Mouse (Mus musculus) spleen, adult 2 months (tissue): ENCODE measurements around the gene Brms1. TPM values are rescaled to one million over a fixed set of nuclear protein-coding genes. Genes with fewer than 3 reads are reported as not detected.

Source experiments
- DNase-seq, 2 experiments: peaks; one replicate each; pipeline versions ENCODE4 v3.0.0 to v3.0.0-alpha.2; 2012 to 2021; ENCODE audit warnings: low spot score in 2 of 2, low read depth in 1 of 2
- H3K27ac ChIP-seq: fragments of 200-500 bp; 2 replicates; pipeline ENCODE4 v1.5.1; 2012; ENCODE audit warnings: low read length, inconsistent platforms; ENCODE audit not compliant: insufficient read depth
- H3K27me3 ChIP-seq: fragments of 200-500 bp; 2 replicates; pipeline ENCODE4 v1.6.1; 2012; ENCODE audit warnings: mild to moderate bottlenecking, moderate library complexity, low read length, inconsistent platforms; ENCODE audit not compliant: control insufficient read depth, insufficient read depth
- H3K36me3 ChIP-seq: fragments of 200-500 bp; 2 replicates; pipeline ENCODE4 v1.6.1; 2012; ENCODE audit warnings: mild to moderate bottlenecking, low read length, inconsistent platforms; ENCODE audit not compliant: control insufficient read depth, insufficient read depth
- H3K4me1 ChIP-seq: fragments of 200-500 bp; 2 replicates; pipeline ENCODE4 v1.6.1; 2011; ENCODE audit warnings: inconsistent platforms; ENCODE audit not compliant: control insufficient read depth, insufficient read depth, insufficient read length
- H3K4me3 ChIP-seq: fragments of 200-500 bp; 2 replicates; pipeline ENCODE4 v1.5.1; 2011; ENCODE audit warnings: mild to moderate bottlenecking, inconsistent platforms; ENCODE audit not compliant: insufficient read depth, insufficient read length; ENCODE audit errors: extremely low read depth
- CTCF ChIP-seq: fragments of 200-500 bp; IDR thresholded peaks from 2 replicates; pipeline ENCODE4 v1.5.1; 2011; ENCODE audit warnings: mild to moderate bottlenecking, inconsistent platforms; ENCODE audit not compliant: insufficient read depth, insufficient read length, insufficient replicate concordance; ENCODE audit errors: extremely low read depth
- POLR2A ChIP-seq: fragments of 200-500 bp; IDR thresholded peaks from 2 replicates; pipeline ENCODE4 v1.6.1; 2011; ENCODE audit warnings: low read depth, low read length, inconsistent platforms
- WGBS: fragments of 180-500 bp; shearing (Covaris S2); methylation state at CpG from one replicate; pipeline ENCODE4 v1.1.7; 2018; 5-methylcytosine and 5-hydroxymethylcytosine counted together
- polyA plus RNA-seq: library from polyadenylated mRNA; depleted of rRNA; stranded (reverse); fragments of >200 nt; gene quantifications from 2 replicates; pipeline ENCODE4 v1.2.3, GENCODE M21; 2012

Brms1 gene
- polyA plus RNA-seq, 1 experiment: 35.8 TPM

- 82% methylated on average over 2 of the region's 2 CpGs for WGBS
- no peaks in the 10 kb centered on the region for H3K36me3 ChIP-seq
- H3K27me3 ChIP-seq: no peaks in the 10 kb centered on the region
- TF ChIP-seq CTCF: no peak
- no peak for TF ChIP-seq POLR2A
- H3K4me1 ChIP-seq: peaks cover 6% of the 10 kb centered on the region; the same call in 1 of the 2 replicates
- DNase-seq: no peak
- H3K4me3 ChIP-seq: no peak overlapping the region
- H3K27ac ChIP-seq: no peak overlapping the region
These were observed 19.7 kb upstream of the Brms1 start for GRCm38 (mm10) chr19:5021416-5021815.

DNA sequence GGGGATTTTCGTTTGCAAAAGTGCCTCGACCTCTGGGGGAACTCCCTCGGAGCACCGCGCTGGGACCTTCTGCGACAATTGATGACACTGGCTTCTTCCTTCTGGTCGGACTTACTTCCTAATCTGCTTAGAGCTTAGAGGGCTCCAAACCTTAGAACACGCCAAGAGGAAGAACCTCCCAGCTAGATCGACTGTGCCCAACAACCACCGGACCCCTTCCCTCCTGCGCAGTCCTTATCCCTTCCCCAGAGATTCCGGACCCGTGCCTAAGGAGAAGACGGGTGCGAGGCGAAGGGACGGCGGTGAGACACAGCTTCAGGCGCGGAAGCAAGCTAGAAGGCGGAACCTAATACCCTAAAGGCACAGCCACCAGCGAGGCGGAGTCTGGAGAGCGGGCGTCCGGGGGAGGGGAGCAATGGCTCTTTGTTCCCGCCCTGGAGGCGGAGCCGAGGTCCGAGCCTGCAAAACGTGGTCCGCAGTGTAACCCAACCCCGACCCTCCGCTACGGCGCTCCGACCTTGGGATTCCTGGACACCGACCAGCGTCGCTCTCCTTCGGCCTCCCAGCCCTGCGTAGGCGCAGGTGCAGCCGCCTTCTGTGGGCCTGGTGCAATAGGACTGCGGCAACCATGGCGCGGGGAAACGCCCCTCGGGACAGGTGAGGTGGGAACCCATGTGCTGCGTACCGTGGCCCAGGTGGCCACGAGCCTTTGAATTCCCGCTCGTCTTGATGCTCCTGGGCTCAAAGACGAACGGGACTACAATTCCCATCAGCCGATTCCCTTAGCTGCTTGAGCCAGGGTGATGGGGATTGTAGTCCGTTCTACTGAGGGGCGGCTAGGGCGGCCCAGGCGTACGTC lies 17.3 kb upstream of the Brms1 start, which contains the start of gene Slc29a2:
TSS of gene Slc29a2 (plus strand) at position 240 of the 859 bp plus-strand sequence.
- DNase-seq: peak; percentile 73 to 89
- H3K27ac ChIP-seq: peak within 1 kb of the TSS; percentile 91
- H3K36me3 ChIP-seq: no peaks in the 10 kb centered on the region
- H3K4me3 ChIP-seq: peak within 1 kb of the TSS; percentile 73
- under 1% methylated on average over 61 of the region's 62 CpGs for WGBS
- peaks cover 6% of the 10 kb centered on the region; the same call in 1 of the 2 replicates for H3K4me1 ChIP-seq
- H3K27me3 ChIP-seq: no peaks in the 10 kb centered on the region
- TF ChIP-seq POLR2A (peak; percentile 95), CTCF (no peak)

DNA sequence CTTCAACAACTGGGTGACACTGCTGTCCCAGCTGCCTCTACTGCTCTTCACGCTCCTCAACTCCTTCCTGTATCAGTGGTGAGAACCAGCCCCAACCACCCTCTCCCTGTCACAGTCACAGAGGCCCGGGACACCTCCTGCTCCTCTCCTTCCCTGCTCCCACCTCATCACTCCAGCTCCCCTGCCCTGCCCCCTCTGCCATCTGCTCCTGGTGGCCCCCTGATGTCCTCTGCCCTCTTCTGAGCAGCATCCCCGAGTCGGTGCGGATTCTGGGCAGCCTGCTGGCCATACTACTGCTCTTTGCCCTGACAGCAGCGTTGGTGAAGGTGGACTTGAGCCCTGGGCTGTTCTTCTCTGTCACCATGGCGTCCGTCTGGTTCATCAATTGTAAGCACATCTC lies 15.0 kb upstream of the Brms1 start:
- Histone ChIP-seq H3K27ac (no peak overlapping the region), H3K27me3 (no peaks in the 10 kb centered on the region), H3K4me3 (no peak overlapping the region), H3K4me1 (peaks cover 6% of the 10 kb centered on the region; the same call in 1 of the 2 replicates), H3K36me3 (peaks cover 2% of the 10 kb centered on the region; the same call in 1 of the 2 replicates)
- DNase-seq: no peak
- WGBS: 90% methylated on average over 8 of the region's 8 CpGs
- TF ChIP-seq CTCF (no peak), POLR2A (no peak)

DNA sequence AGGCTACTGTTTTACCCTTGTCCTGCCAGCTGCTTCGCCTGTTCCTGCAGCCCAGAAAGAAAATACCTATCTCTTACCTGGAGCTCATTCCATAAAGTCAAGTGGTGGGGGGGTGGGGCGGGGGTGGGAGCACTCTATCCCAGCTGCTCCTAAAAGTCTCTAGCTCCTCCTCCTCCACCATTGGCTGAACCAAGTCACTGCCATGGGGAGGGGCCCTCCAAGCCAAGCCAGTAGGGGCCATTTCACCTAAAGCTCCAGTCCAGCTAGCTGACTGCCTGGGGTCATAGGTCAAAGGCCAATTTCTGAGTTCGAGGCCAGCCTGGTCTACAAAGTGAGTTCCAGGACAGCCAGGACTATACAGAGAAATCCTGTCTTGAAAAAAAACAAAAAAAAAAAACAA lies 8.5 kb upstream of the Brms1 start:
- Histone ChIP-seq H3K27me3 (no peaks in the 10 kb centered on the region), H3K36me3 (peaks cover 2% of the 10 kb centered on the region; the same call in 1 of the 2 replicates), H3K27ac (no peak overlapping the region), H3K4me1 (0 out of 2 replicates have a peak, but pooled peaks cover under 1% of the 10 kb centered on the region), H3K4me3 (no peak overlapping the region)
- TF ChIP-seq POLR2A (no peak), CTCF (no peak)
- WGBS: 96% methylated on average over 3 of the region's 3 CpGs
- DNase-seq: no peak

DNA sequence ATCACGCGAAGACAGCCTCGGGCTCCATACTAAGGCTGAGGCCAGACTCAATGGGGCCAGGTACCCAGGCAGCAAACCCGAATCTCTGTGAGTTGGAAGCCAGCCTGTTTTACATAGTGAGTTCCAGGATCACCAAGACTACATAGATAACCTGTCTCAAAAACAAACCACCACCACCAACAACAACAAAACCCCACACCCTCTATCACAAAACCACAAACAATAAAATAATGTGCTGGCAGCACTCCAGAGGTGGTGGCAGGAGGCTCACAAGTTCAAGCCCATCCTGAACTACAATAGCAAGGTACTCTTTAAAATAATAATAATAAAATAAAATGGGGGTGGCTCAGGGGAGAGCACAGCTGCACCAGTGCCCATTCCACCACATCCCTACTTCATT lies 4.6 kb upstream of the Brms1 start:
- Histone ChIP-seq H3K4me3 (no peak overlapping the region), H3K27me3 (peaks cover 2% of the 10 kb centered on the region; the same call in 1 of the 2 replicates), H3K36me3 (no peaks in the 10 kb centered on the region), H3K27ac (no peak overlapping the region), H3K4me1 (peaks cover 16% of the 10 kb centered on the region)
- WGBS: 81% methylated on average over 4 of the region's 4 CpGs
- no peak for DNase-seq
- no peak for TF ChIP-seq CTCF
- TF ChIP-seq POLR2A: no peak

GRCm38 (mm10) chr19:5037678-5038571 lies 3.2 kb upstream of the Brms1 start:
- no peaks in the 10 kb centered on the region for H3K36me3 ChIP-seq
- H3K4me3 ChIP-seq: peak overlapping the region; percentile 72
- DNase-seq: no peak
- peaks cover 16% of the 10 kb centered on the region for H3K4me1 ChIP-seq
- TF ChIP-seq CTCF (no peak), POLR2A (no peak)
- peaks cover 2% of the 10 kb centered on the region; the same call in 1 of the 2 replicates for H3K27me3 ChIP-seq
- WGBS: 9% methylated on average over 32 of the region's 32 CpGs
- H3K27ac ChIP-seq: no peak overlapping the region
